Mouse (Mus musculus) limb, embryonic 13.5 days (tissue): ENCODE measurements around the gene Epb41l4b. TPM values are rescaled to one million over a fixed set of nuclear protein-coding genes. Genes with fewer than 3 reads are reported as not detected.
A peak's percentile ranks its signal among the peaks of the same experiment; 100 is the strongest.

Experiments
- ATAC-seq: fragments of 200-750 bp; cut with Nextera tagmentation; 2 replicates; pipeline ENCODE4 v1.8.0; 2017; ENCODE audit warnings: low read depth, moderate number of reproducible peaks, moderate TSS enrichment; ENCODE audit not compliant: low FRiP score
- H3K27ac ChIP-seq: fragments of 300-500 bp; sonication (generic); 2 replicates; pipeline ENCODE4 v1.5.1; 2015; ENCODE audit warnings: inconsistent platforms, mild to moderate bottlenecking, moderate library complexity
- H3K27me3 ChIP-seq: fragments of 300-500 bp; sonication (generic); 2 replicates; pipeline ENCODE4 v1.6.1; 2015; ENCODE audit warnings: mild to moderate bottlenecking, inconsistent platforms
- H3K36me3 ChIP-seq: fragments of 300-500 bp; sonication (generic); 2 replicates; pipeline ENCODE4 v1.6.1; 2015; ENCODE audit warnings: inconsistent platforms, mild to moderate bottlenecking, moderate library complexity
- H3K4me1 ChIP-seq: fragments of 300-500 bp; sonication (generic); 2 replicates; pipeline ENCODE4 v1.6.1; 2015; ENCODE audit warnings: inconsistent platforms
- H3K4me2 ChIP-seq: fragments of 300-500 bp; sonication (generic); replicated peaks from 2 replicates; pipeline ENCODE4 v1.6.1; 2015; ENCODE audit warnings: inconsistent platforms, mild to moderate bottlenecking, moderate library complexity
- H3K4me3 ChIP-seq: fragments of 300-500 bp; sonication (generic); 2 replicates; pipeline ENCODE4 v1.5.1; 2015; ENCODE audit warnings: moderate library complexity, mild to moderate bottlenecking, inconsistent platforms
- H3K9ac ChIP-seq: fragments of 300-500 bp; sonication (generic); 2 replicates; pipeline ENCODE4 v1.6.1; 2015; ENCODE audit warnings: mild to moderate bottlenecking, inconsistent platforms
- H3K9me3 ChIP-seq: fragments of 300-500 bp; sonication (generic); 2 replicates; pipeline ENCODE4 v1.6.1; 2016; ENCODE audit warnings: inconsistent platforms
- WGBS: fragments of 180-500 bp; shearing (Covaris S2); methylation state at CpG from one replicate; pipeline ENCODE4 v1.1.7; 2015; 5-methylcytosine and 5-hydroxymethylcytosine counted together
- polyA plus RNA-seq: library from polyadenylated mRNA; unstranded; fragments of >200 nt; fragmentation: Nextera tagmentation; extraction: Ambion mirVana; gene quantifications from 2 replicates; pipeline ENCODE4 v1.2.1, GENCODE M21; 2015

Epb41l4b gene
- polyA plus RNA-seq, 1 experiment from 2014 or later: 1.8 TPM

- 0 out of 2 replicates have a peak, but pooled peaks have one; percentile 31 for ATAC-seq
- Histone ChIP-seq H3K27ac (no peak overlapping the region), H3K9me3 (no peaks in the 10 kb centered on the region), H3K9ac (peak overlapping the region; percentile 80), H3K36me3 (no peaks in the 10 kb centered on the region), H3K4me1 (peaks cover 41% of the 10 kb centered on the region), H3K27me3 (peaks cover 48% of the 10 kb centered on the region), H3K4me3 (peak overlapping the region; percentile 73), H3K4me2 (peak overlapping the region; percentile 94)
- 1% methylated on average over 43 of the region's 43 CpGs for WGBS
These were observed 737 bp downstream of the Epb41l4b start for GRCm38 (mm10) chr4:57142374-57143025.

- WGBS: 4% methylated on average over 26 of the region's 26 CpGs
- ATAC-seq: no peak
- peak overlapping the region; percentile 80 for H3K9ac ChIP-seq
- no peak overlapping the region for H3K27ac ChIP-seq
- no peaks in the 10 kb centered on the region for H3K9me3 ChIP-seq
- no peaks in the 10 kb centered on the region for H3K36me3 ChIP-seq
- peaks cover 44% of the 10 kb centered on the region for H3K4me1 ChIP-seq
- H3K4me3 ChIP-seq: peak overlapping the region; percentile 73
- H3K4me2 ChIP-seq: peak overlapping the region; percentile 94
- peaks cover 48% of the 10 kb centered on the region for H3K27me3 ChIP-seq
These were observed 1.3 kb downstream of the Epb41l4b start for GRCm38 (mm10) chr4:57141908-57142361.

DNA sequence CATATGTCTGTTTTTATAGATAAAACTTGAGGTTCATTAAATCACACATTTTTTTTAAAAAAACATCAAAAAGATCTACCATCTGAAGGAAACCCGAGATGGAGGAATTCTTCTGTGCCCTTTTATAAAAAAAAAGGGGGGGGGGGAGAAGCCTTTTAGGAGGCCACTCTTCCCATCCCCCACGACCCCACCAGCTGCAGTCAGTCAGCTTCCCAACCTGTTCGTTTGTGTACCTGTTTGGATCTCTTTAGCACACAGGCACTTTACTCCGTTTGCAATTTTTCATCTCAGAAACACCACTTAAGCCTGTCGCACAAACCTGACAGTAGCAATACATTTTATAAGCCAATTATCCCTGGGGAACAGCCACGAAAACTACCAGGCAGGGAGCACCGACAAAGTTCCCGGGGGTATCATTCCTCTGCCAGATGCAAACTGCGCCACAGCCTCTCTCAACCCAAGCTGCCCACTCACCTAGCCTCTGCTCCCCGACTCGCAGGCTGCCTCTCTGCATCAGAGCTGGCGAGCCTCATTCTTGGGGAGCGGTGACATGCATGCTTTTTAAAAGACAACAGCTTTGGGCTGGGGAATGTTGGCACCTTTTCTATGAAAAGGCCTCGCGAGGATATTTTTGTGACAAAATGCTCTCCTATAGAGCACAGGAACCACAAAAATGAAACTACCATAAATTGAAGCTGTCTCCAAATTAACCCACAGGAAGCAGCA is 2.1 kb downstream of the Epb41l4b start:
- peaks cover 48% of the 10 kb centered on the region for H3K27me3 ChIP-seq
- H3K9me3 ChIP-seq: no peaks in the 10 kb centered on the region
- H3K36me3 ChIP-seq: no peaks in the 10 kb centered on the region
- H3K4me3 ChIP-seq: peak overlapping the region; percentile 73
- H3K27ac ChIP-seq: no peak overlapping the region
- H3K4me2 ChIP-seq: peak overlapping the region; percentile 94
- 8% methylated on average over 15 of the region's 15 CpGs for WGBS
- no peak for ATAC-seq
- peak overlapping the region; percentile 80; the same call in 1 of the 2 replicates for H3K9ac ChIP-seq
- H3K4me1 ChIP-seq: peaks cover 44% of the 10 kb centered on the region

GRCm38 (mm10) chr4:57140200-57140799 is 2.9 kb downstream of the Epb41l4b start:
- Histone ChIP-seq H3K4me2 (no peak overlapping the region; the same call in 1 of the 2 replicates), H3K9ac (no peak overlapping the region), H3K36me3 (no peaks in the 10 kb centered on the region), H3K27me3 (peaks cover 44% of the 10 kb centered on the region), H3K4me3 (no peak overlapping the region), H3K9me3 (no peaks in the 10 kb centered on the region), H3K27ac (no peak overlapping the region), H3K4me1 (peaks cover 46% of the 10 kb centered on the region)
- ATAC-seq: no peak
- 23% methylated on average over 4 of the region's 4 CpGs for WGBS

DNA sequence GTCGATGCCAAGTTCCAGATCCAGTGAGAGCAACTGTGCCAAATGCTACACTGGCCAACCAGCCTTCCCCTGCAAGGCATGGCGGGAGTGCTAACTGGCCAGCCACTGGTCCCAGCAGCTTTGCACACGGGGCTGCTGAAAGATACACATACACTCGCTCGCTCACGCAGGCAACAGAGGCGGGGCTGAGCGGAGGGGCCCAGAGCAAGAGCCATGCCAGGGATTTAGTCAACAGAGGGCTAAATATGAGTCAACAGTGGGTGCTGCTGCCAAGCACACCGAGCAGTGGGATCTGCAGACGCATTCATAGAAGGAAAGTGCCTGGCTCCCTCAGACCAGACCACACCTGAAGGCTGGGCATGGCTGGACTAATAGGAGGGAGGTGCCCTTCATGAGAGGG is 3.8 kb downstream of the Epb41l4b start:
- no peak for ATAC-seq
- Histone ChIP-seq H3K9ac (no peak overlapping the region), H3K4me2 (no peak overlapping the region), H3K4me3 (no peak overlapping the region), H3K9me3 (no peaks in the 10 kb centered on the region), H3K27ac (no peak overlapping the region), H3K36me3 (no peaks in the 10 kb centered on the region), H3K27me3 (peaks cover 36% of the 10 kb centered on the region), H3K4me1 (peaks cover 50% of the 10 kb centered on the region)
- WGBS: 73% methylated on average over 10 of the region's 10 CpGs

DNA sequence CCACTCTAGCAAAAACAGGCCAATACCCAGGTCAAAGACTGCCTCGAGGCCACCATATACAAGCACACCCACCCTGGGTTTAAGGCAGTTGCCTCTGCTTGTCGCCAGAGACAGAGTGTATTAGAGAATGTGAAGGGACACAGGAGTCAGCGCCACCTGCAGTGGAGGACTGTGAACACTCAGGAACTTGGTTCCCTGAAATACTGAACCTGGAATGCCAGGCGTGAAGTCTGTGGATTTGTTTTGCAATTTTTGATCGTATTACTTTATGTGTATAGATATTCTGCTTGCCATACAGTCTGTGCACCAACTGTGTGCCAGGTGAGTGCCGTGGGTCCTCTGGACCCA is 5.2 kb downstream of the Epb41l4b start:
- WGBS: 72% methylated on average over 6 of the region's 6 CpGs
- Histone ChIP-seq H3K4me3 (no peak overlapping the region), H3K4me2 (no peak overlapping the region), H3K9ac (no peak overlapping the region), H3K27ac (no peak overlapping the region), H3K4me1 (peaks cover 51% of the 10 kb centered on the region), H3K36me3 (no peaks in the 10 kb centered on the region), H3K27me3 (peaks cover 30% of the 10 kb centered on the region), H3K9me3 (no peaks in the 10 kb centered on the region)
- no peak for ATAC-seq

DNA sequence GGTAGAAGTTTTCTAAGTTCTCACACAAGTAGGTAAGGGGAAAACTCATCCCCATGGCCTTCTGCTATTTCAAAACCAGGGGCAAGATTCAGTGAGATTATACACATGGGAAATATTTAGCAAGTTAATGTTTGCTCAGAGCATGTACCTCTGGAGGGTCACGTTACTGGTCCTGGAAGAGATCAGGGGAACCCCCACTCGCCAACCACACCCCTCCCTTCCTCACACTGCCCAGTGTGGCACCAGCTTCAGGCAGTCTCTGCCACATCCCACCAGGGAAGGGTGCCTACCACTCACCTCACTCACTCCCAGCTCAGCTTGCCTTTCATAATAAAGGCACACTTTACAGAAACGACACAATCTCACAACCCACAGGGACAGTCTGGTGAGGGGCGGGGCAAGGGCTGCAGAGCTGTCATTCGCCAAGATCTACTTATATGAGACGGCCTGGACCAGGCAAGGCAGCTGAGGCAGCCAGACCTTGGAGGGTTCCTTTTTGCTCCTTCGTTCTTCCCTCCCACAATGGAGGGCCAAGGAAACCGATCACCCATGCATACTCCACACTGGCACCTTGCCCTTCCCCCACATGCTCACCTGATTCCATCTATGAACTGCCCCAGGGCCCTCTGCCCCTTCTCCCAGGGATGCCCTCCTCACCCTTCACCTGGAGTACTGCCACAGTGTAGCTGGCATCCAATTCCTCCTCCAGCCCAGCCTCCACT is 5.7 kb downstream of the Epb41l4b start:
- peaks cover 49% of the 10 kb centered on the region for H3K4me1 ChIP-seq

DNA sequence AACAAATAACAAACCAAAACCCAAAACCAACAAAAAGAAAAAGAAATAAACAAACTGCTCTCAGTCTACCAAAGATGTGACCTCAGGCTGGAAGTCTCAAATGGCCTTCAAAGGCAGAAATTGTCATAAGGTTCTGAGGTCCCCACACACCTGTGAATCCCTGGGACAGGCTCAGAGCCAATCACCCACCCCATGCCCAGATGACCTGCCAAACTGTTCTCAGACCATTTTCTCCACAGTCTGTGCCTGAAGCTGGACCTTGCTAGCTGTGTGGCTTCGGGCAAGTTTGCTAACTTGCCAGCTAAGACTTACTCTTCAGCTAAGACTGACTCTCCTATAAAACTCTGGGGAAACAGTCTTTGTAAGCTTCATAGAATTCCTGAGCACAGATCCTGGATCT is 7.8 kb downstream of the Epb41l4b start:
- 71% methylated on average over 1 of the region's 1 CpGs for WGBS
- peaks cover 28% of the 10 kb centered on the region for H3K4me1 ChIP-seq

More for the DNA sequence above, 5.7 kb downstream of the Epb41l4b start:
- Histone ChIP-seq H3K27me3 (peaks cover 28% of the 10 kb centered on the region), H3K9ac (no peak overlapping the region), H3K9me3 (no peaks in the 10 kb centered on the region), H3K4me2 (no peak overlapping the region), H3K27ac (no peak overlapping the region), H3K36me3 (no peaks in the 10 kb centered on the region), H3K4me3 (no peak overlapping the region)
- 65% methylated on average over 8 of the region's 8 CpGs for WGBS
- no peak for ATAC-seq

GRCm38 (mm10) chr4:57134554-57134953 is 8.7 kb downstream of the Epb41l4b start:
- WGBS: 37% methylated on average over 4 of the region's 4 CpGs
- no peak overlapping the region for H3K4me3 ChIP-seq
- H3K9ac ChIP-seq: no peak overlapping the region
- no peak for ATAC-seq
- H3K27me3 ChIP-seq: peaks cover 3% of the 10 kb centered on the region
- peaks cover 24% of the 10 kb centered on the region for H3K4me1 ChIP-seq
- H3K36me3 ChIP-seq: no peaks in the 10 kb centered on the region
- no peak overlapping the region for H3K4me2 ChIP-seq
- H3K9me3 ChIP-seq: no peaks in the 10 kb centered on the region
- no peak overlapping the region for H3K27ac ChIP-seq

More for the DNA sequence above, 7.8 kb downstream of the Epb41l4b start:
- Histone ChIP-seq H3K4me3 (no peak overlapping the region), H3K36me3 (no peaks in the 10 kb centered on the region), H3K4me2 (no peak overlapping the region), H3K27ac (no peak overlapping the region), H3K9ac (no peak overlapping the region), H3K9me3 (no peaks in the 10 kb centered on the region), H3K27me3 (peaks cover 9% of the 10 kb centered on the region)
- ATAC-seq: no peak

- no peaks in the 10 kb centered on the region for H3K27me3 ChIP-seq
- no peaks in the 10 kb centered on the region for H3K36me3 ChIP-seq
- H3K4me3 ChIP-seq: no peak overlapping the region
- ATAC-seq: no peak
- H3K9ac ChIP-seq: no peak overlapping the region
- no peak overlapping the region for H3K4me2 ChIP-seq
- H3K9me3 ChIP-seq: no peaks in the 10 kb centered on the region
- 87% methylated on average over 10 of the region's 10 CpGs for WGBS
- H3K4me1 ChIP-seq: peaks cover 11% of the 10 kb centered on the region; the same call in 1 of the 2 replicates
- no peak overlapping the region for H3K27ac ChIP-seq
These were observed 11.4 kb downstream of the Epb41l4b start for GRCm38 (mm10) chr4:57131839-57132238.

DNA sequence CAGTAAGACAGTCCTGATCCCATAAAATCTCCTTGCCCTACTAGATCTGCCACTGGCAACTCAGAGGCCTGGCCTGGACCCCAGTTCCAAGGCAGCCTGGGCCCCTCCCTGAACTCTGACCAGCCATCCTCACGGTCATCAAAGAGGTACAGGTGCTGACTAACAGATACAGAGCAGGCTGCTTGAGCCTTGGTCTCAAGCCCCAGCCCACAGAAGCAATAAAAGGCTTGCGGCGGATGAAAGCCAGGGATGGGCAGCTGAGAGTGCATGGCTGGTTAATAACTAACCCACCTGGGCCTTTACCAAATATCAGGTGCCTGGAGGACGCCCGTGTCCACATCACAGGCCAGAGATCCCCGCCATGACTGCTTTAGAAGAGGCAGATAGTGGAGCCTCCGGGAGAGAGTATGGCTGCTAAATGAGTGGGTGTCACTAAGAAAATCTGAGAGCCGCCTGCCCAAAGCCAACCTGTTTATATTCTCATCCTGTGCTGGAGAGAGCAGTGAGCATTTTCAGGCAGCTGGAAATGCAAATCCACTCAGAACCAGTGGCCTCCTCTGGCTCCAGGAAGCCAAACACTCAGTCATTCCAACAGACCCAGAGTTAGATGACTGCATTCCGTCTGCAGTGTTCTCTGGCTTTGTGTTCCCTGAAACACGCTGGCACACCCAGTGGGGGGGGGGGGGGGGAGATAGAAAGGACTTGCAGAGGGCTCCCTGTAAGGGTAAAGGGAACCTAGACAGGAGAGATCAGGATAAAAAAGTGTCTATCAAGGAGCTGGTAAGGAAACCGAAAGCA is 13.3 kb downstream of the Epb41l4b start:
- Histone ChIP-seq H3K9ac (no peak overlapping the region), H3K9me3 (no peaks in the 10 kb centered on the region), H3K27ac (no peak overlapping the region), H3K36me3 (no peaks in the 10 kb centered on the region), H3K4me3 (no peak overlapping the region), H3K4me1 (peaks cover 9% of the 10 kb centered on the region; the same call in 1 of the 2 replicates), H3K4me2 (no peak overlapping the region), H3K27me3 (no peaks in the 10 kb centered on the region)
- no peak for ATAC-seq
- 59% methylated on average over 11 of the region's 11 CpGs for WGBS
